Mouse (Mus musculus) T-helper 1 cell (primary cell): ENCODE measurements around the gene Ano6.

Experiments
- in situ Hi-C: fragments of 300-600 bp; cut with MboI, MseI; formaldehyde crosslinking; loops from one replicate; pipeline ENCODE4 v1.15.1; 2025; ENCODE audit warnings: high pct_unique_total_duplicates

Ano6 gene

DNA sequence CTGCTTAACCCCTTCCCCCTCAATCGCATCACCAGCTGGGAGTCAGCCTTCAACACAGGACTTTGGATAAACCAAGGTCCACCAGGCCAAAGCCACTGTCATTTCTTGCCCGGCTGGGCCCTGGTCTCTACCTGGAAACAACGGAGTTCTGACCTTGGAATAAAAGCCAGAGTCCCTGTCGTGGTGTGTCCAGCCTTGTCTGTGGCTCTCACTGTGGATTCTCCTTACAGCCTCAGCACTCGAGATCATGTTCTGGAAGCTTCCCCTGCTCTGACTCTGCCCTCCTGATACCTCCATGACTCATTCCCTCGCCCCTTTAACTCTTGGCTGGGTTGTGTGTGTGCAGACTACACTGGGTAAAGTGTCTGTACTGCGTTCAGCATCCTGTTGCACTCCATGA lies 180.0 kb downstream of the Ano6 start:
- in situ Hi-C loops = no loop called here

DNA sequence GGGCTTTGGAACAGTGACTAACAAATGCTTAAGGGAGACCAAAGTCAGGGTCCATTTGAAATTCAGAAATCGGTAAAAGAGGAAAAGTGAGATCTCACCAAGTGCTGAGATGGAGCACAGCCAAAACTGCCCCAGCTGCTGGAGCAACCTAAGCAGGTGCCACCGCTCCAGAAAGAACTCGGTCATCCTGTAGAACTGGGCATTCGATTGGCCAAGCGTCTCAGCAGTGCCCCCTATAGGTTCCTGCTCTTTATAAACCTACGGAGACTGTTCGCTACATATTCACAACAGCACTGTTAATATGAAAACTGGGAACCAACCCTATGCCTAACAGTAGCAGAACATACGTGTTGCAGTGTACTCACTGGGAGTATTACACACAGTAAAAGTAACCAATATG lies 180.7 kb downstream of the Ano6 start:
- in situ Hi-C loops = no loop called here

- in situ Hi-C loops = no loop called here
Observed at GRCm38 (mm10) chr15:95972156-95972555, 181.5 kb downstream of the Ano6 start.

- in situ Hi-C loops = no loop called here
Observed at GRCm38 (mm10) chr15:95972621-95973020, 182.0 kb downstream of the Ano6 start.

DNA sequence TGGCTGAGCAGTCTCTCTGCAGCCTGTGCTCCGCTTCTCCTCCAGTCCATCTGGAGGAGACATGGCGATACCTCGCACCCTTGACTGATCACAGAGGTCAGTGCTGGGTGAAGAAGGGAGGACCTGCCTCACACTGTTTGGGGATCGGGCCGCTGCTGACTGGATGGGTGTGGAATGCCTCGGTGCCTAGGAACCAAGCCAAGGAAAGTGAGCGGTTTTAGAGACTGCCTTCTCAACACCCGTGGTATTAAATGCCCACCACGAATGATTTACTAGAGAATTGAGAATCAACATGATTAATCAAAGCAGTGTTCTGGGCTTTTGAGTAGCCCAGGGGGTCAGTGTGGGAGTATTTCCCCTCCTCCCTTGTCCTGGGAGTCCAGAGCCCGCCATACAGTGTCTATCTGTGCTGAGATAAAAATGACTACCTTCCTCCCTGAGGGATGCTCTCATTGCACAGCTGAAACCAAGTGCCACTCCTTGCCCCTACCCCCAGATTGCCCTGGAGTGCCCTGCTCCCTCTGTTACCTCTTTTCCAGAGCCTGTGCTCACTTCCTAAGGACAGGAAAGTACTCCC lies 183.5 kb downstream of the Ano6 start:
- in situ Hi-C loops = no loop called here

- in situ Hi-C loops = no loop called here
Observed at GRCm38 (mm10) chr15:95976156-95976876, 185.7 kb downstream of the Ano6 start.

DNA sequence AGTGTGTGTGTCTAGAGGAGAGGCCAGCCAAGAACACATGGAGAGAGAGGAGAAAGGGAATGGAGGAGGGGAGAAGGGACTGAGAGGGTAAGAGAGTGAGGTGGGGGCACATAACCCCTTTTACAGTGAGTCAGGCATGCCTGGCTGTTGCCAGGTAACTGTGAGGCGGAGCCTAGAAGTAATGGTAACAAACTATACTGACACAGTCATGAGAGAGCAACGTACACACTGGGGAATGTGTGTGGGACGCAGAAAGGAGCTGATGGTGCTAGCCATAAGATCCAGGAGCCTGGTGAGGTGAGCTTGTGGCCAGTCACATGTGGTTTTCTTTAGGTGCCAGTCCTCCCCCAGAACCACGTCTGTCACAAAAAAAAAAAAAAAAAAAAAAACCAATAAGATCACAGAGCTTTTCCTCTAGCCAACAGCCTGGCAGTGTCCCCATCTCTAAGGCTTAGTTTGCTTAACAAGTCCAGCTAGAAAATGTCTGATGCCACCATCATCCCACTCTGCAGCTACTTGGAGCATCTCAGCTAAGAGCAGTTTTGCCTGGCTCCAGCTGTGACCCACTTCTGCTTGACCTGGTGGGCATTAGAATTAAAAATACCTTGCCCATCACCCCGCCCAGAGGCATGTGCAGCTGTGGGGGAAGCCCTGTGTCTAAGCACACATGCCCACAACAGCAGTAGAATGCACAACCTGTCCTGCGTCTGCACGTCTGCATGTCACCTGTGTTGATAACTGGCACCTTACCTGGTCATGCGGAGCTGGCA lies 186.7 kb downstream of the Ano6 start:
- in situ Hi-C loops = no loop called here

- in situ Hi-C loops = no loop called here
Observed at GRCm38 (mm10) chr15:95977939-95978252, 187.3 kb downstream of the Ano6 start.

DNA sequence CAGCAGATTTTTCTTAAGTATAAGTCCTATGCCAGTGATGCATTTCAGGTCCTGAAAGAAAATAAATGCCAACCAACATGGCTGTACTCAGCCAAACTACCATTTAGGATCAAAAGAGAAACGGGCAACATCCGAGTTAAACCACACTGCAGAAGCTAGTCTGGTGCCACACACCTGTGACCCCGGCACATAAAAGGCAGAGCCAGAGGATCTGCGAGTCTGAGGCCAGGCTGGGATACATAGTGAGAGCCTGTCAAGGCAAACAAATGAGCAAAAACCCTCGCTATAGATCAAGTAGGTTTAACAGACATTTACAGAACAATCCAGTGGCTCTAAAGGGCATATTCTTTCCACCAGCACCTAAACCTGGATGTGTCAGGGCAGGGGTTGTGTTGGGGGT lies 190.0 kb downstream of the Ano6 start:
- in situ Hi-C loops = loop anchor here (5.0 kb wide), 1 partner anchor 48 kb away; no protein-coding TSS in a partner anchor

- in situ Hi-C loops = no loop called here
Observed at GRCm38 (mm10) chr15:95987916-95988315, 197.3 kb downstream of the Ano6 start.

DNA sequence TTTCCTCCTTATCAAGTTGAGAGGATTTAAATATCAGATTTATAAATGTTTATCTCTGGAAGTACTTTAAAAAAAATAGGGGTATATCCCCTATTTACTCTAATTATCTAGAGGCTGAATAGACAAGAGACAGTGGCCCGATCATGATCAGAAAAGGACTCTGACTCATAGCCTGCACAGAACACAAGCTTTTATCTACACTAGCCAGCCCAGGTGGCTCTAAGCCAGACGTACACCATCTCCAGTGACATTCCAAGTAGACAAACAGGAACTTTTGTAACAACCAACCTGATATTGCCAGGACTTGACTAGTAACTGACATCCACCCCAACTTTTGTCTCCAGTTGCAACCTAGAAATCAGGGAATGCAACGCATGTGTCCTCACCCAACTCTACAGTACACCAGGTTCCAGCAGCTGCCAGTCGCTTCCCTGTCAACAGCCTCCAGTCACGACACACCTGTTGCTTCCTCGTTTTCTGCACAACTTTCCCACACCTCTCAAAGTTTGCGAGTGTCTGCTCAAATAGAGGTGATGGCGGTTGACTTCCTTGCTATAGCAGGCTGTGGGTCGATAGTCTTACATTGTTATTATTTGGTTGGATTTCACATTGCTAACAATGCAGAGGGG lies 199.0 kb downstream of the Ano6 start:
- in situ Hi-C loops = no loop called here

- in situ Hi-C loops = no loop called here
Observed at GRCm38 (mm10) chr15:96002958-96003601, 212.4 kb downstream of the Ano6 start.

GRCm38 (mm10) chr15:96011640-96012390 lies 221.2 kb downstream of the Ano6 start:
- in situ Hi-C loops = no loop called here

GRCm38 (mm10) chr15:96012391-96012775 lies 221.7 kb downstream of the Ano6 start:
- in situ Hi-C loops = no loop called here

DNA sequence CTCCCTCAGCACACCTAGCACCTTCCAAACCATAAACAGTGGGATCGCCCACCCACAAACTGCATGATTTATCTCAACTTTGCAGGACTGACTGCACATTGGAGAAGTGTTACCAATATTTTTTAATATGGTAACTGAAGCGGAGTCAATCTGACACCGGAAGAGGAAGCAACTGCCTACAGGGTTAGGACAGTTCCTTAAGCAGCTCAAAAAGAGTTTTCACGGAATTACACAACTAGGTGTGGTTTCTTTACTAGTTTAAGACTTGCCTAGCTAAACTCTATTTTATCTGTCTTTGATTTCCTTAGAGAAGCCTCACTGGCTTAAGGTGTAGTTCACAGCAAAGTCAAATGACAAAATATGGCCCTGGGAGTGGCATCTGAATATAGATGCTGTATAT lies 223.9 kb downstream of the Ano6 start:
- in situ Hi-C loops = no loop called here

DNA sequence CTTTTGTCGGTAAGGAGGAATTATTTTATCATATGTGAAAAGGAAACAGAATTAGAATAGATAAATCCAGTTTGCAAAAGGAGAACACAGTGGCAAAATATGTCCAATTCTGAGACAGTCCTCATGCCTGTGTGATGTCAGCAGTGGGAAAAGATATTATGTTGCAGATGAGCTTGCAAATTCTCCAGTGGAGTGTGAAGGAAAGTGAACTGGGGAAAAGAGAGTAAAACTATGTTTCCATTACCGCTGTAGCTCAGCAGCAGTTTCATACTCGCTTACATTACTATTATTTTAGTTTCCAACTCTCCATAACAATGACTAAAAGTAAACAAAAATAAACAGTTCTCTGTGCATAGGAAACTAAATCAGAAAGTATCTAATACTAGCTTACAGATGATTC lies 229.8 kb downstream of the Ano6 start:
- in situ Hi-C loops = no loop called here

DNA sequence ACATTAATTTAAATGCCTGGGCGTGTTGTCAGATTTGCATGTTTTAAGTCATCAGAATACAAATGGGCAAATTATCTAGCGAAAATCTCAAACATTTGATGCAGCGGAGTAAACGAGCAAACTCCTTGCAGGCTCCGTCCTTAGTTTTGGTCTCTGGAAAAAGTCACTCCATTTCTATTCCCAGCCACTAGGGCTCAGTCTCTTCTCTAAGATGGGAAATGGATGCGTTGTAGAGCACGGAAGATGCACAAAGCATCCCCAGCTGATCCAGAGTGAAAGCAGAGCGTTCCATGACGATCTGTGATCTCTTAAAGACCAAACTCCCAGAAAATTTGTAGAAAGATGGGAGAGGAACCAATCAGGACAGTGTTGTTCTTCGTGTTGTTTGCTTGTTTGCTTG lies 230.9 kb downstream of the Ano6 start:
- in situ Hi-C loops = no loop called here
